Mouse (Mus musculus) activated CD4-positive, CD25-positive, alpha-beta regulatory T cell, adult 4 months (primary cell): ENCODE data around the gene Plekhf1. TPM values are rescaled to one million over a fixed set of nuclear protein-coding genes. Genes with fewer than 3 reads are reported as not detected.
A peak's percentile ranks its signal among the peaks of the same experiment; 100 is the strongest.

Experiments
- ATAC-seq: one replicate; pipeline ENCODE4 v1.8.0; 2017
- polyA plus RNA-seq, 2 experiments: library from polyadenylated mRNA; unstranded; fragments of 100-300 nt; shearing (Covaris generic); gene quantifications; one replicate each; pipeline ENCODE4 v1.2.1; 2017

The Plekhf1 gene
- polyA plus RNA-seq = under 1 TPM; 0.45 to 0.47 TPM

DNA sequence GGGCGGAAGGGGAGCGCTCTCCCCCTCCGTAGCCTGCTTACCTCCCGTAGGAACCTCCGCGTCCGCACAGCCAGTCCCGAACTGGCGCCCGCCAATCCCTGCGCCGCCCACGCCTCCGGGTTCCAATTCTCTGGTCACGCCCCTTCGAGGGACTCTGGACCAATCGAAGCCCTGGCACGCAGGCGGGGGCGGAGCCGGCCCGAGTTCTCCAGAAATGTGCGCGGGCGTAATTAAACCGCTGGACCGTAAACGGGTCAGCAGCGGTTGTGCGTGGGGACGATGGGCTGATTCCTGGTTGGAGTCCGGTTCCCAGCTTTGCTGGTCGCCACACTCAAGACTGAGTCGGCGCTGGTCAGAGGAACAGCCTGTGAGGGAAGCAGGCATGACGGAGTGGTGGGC, at the start of gene Plekhf1:
Plekhf1 (minus strand) TSS at position 117 of the 399 bp plus-strand sequence.
- peak; percentile 69 for ATAC-seq

DNA sequence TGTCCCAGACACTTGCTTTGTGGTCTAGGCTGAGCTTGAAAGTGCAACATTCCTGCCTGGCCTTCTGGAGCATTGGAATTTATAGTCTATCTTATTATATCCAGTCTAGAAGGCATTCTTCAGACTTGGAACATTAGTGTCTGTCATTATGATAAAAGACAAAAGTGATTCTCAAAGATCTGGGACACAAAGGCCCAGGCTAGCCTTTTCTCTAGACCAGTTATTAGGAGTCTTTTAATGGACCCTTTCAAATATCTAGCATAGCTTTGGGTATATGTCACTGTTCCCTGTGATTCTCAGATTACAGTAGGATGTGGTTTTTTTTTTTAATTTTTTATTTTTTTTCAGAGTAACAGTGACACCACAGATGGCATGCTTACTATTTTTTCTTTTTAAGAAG, 44.7 kb upstream of the Plekhf1 start:
- ATAC-seq = no peak

DNA sequence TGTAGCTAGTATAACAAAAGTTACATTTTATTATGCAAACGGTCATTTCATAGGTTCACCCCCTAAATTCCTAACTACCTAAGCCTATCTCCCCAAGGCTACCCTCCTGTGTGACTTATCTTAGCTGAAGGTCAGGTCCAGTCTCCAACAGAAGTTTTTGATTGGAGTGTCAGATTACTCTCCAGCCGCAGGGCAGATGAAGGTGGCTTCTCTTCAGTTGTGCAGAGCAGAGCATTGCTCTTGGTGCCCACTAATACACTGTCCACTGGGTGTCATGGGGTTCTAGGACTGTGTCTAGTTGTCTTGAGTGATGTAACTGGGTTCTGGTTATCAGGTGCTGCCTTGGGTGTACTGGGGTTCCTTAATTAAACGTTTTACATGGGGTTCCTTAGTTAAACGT, 44.0 kb upstream of the Plekhf1 start:
- ATAC-seq = no peak

DNA sequence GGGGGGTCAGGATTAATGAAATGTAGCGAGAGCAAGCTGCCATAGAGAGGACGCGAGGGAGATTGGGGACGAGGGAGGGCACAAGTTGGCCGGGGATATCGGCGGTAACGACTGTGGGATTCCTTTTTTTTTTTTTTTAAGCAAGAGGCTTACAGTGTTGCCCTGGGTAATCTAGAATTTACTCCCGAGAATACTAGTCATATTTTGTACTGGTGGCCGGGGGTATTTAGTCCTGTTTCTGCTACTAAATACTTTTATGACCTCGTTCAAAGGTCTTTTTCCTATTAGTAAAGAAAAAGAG, 43.6 kb upstream of the Plekhf1 start:
- ATAC-seq = no peak

DNA sequence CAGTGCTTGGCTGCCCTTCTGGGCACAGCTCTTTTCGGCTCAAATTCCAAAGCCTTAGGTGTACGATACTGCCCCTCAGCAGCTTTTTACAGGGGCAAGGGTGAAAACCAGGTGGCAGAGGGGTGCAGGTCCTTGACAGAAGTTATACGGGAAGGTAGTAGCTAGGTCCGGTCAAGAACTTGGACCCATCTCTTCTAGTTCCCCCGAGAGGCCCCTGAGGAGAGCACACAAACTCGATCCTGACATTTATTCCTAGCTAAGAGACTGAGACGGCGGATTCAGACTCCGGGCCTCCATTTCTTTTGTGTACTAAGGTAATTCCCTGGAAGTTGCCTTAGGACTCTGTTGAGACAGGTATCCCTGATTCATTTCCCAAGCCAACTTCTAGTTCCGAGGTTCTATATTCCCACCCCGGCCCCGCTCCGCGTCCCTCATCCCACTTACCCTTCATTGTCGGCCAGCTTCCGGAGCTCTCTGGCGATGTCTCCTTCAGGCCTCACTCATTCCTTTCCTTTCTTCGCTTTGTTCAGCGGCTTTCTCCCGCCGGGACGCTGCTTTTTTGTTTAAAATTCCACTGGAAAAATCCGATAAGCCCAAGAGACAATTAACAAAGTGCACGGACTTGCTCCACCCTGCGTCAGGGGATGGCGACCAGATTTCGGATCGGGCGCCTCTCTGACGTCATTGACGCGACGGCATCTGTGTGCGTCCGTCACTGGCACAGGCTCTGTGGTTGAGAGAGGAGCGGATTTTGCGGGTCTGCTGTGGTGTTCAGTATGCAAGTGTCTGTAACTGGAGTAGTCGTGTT, 43.1 kb upstream of the Plekhf1 start, which contains the start of gene Pop4:
Pop4 (minus strand) TSS at position 721 of the 808 bp plus-strand sequence.
- peak; percentile 94 for ATAC-seq

DNA sequence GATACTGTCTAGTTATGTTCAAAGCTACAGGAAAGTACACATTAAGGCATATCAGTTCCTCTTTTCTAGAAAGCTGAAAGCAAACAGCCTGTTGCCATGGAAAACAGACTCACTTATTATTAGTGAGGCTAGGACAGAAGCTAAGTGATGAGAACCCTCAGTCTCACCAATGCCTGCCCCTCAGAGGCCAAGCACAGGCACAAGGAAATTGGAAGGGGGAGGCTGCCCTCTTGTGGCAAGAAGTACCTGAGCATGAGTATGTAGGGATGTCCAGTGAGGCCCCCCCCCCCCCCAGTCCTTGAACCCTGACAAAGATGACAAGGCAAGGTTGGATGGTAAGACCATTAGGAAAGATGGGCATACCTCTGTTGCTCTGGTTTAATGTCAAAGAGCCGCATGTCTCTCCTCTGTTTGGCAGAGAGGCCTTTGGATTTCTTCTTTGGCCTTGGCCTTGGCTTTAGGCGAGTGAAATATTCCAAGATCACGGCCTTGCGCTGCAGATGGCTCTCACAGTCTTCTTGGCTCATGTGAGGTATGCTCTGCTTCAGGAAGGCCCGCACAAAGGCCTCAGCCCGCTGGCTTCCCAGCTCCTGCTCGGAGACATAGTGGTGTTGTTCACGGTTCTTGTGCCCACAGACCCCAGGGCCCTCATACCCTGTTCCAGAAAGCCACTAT, 39.3 kb upstream of the Plekhf1 start:
- ATAC-seq = peak; percentile 24

DNA sequence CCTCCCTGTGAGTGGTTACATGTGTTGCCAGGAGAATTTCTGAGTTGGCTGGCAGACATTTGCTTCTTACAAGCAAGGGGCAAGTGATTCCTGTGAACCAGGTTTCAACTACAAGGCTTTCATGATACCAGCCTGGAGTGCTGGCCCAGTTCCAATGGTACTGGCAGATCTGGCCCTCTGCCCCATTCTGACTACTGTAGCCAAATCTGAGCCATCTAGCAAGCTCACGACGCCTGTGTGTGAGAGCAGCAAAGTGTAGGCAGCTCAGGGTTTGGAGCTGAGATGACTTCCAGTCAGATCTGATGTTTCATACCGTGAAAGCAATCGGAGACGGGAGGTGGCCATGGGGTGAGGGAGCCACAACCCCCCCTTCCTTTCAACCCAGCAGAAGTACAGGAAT, 34.6 kb upstream of the Plekhf1 start:
- no peak for ATAC-seq

DNA sequence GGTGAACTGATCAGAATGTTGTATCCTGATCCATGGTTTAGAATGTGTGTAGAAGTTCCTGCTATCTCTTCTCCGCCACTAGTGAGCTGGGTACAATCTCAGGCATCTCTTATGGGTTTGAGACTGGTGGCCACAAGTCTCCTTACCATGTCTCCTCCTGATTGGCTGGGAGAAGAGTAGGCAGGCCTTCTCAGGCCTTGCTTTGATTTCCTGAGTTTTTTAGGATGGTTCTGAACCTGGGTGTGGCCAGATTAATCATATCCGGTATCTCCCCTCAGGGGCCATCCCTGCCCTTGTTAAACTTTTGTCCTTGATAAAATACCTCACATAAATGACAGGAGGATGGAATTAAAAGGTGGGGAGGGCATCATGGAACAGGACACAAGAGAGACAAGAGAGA, 31.8 kb upstream of the Plekhf1 start:
- no peak for ATAC-seq

DNA sequence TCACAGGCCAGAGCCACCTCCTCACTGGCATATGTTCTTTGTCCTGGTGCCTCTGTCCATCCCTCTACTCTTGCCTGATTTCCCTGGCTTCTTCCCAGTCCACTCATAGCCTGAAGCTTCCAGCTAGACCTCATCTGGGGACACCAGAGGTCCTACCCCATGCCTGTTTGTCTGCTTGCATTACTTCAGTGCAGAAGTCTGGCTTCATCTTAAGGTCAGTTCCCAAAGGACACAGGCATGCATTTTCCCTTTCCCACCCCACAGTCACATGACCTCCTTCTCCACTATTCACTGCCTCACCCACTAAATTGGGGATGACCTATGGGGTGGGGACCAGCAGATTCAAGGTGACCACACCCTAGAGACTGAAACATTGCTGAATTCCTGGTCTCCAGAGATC, 25.6 kb upstream of the Plekhf1 start:
- ATAC-seq = no peak

DNA sequence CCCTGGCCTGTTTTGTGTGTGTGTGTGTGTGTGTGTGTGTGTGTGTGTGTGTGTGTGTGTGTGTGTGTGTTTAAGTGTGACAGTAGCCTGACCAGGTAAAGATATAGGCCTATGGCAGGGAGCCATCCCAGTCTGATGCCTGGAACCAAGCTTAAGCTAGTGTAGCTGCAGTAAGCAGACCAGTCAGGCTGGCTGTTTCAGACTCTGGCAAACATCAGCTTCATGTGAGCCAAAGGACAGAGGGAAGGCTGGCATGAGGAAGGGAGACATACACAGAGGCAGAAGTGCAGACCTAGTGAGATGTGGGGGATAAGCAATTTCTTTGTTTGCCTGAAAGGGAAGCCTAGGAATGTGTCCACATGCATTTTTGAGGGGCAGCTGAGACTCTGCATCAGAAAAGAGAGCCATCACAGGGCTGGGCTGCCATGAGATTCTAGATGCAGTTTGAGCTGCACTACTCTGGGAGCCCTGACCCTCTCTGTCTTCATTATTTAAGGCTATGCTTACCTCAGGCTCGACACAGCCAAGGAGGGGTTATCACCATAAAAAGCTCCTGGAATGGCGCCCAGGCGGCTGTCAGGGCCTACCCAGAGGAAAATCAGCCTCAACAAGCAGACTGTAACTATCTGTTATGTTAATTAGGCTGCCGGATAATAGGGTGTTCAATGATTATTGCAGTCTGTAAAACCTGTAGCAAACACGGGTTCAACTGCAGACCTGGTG, 23.8 kb upstream of the Plekhf1 start:
- ATAC-seq = no peak

DNA sequence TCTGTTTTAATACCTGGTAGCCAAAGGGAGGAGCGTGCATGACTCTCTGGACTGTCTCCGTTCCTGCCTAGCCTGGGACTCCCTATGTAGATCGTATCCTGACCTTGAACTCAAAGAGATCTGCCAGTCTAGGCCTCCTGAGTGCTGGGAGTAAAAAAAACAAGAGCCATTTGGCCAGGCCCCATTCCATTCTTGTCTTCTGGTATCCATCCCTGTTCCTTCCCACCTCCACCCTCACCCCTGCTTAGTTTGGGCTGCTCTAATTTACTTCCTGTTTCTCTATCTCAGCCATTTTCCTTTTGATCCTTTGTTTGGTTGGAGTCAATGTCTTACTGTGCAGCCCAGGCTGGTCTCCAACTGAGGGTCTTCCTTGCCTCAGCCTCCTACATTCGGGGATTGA, 14.6 kb upstream of the Plekhf1 start:
- ATAC-seq = no peak

DNA sequence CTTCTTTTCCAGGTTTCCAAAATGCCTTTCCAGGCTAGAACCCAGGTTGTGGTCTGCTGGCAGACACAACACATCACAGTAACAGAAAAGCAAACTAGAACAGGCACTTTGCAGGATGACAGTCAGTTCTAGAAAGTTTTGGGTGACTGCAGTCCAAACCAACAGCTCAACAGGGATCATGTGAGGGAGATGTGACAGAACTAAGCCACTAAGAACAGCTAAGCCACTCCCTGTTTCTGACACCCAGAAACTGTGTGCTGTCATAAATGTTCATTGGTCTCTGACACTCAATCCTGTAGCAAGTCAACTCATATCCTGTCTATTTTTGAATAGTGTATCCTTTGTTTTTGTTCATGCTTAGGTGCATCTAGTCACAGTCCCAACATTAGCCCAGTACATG, 9.3 kb upstream of the Plekhf1 start:
- no peak for ATAC-seq

DNA sequence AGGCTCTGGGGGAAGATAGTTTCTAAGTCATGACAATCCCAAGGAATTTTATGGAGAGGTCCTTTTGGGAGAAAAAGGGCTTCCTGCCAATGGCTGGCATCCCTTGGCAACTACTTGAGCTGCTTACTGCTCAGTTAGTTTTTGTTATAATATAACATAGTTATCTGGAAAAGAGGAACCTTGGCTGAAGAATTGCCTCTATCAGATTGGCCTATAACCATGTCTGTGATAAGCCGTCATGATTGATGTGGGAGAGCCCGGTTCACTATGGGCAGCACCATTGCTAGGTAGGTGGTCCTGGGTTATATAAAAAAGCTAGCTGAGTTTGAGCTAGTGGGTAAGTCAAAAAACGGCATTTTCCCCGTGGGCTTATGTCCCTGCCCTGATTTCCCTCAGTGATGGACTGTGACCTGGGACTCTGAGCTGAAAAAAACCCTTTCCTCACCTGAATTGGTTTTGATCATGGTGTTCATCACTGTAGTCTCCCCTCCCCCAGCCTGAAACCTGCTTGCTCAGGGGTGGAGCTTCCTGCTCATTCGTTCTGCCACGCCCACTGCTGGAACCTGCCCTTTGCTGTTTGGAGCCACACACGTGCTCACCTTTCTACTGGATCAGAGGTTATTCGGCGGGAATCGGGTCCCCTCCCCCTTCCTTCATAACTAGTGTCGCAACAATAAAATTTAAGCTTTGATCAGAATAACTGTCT, 8.7 kb upstream of the Plekhf1 start:
- ATAC-seq = no peak

DNA sequence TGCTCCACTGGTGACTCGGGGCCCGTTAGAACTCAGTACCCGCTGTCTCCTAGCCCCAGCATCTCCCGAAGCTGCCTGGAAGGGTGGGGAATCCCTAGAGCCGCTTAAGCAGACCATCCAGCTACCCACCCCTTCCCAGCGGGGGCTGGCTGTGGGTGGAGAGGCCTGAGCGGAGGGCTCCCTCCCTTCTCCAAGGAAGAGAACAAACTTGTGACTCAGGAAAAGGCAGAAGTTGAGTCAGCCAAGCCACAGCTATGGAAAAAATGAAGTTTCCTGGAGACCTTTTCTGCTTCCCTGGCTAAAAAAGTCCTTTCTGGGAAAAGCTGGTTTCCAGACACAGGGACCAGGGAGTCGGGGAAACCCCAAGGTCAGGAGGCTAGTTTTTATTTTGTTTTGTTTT, 2.5 kb upstream of the Plekhf1 start:
- ATAC-seq = no peak

DNA sequence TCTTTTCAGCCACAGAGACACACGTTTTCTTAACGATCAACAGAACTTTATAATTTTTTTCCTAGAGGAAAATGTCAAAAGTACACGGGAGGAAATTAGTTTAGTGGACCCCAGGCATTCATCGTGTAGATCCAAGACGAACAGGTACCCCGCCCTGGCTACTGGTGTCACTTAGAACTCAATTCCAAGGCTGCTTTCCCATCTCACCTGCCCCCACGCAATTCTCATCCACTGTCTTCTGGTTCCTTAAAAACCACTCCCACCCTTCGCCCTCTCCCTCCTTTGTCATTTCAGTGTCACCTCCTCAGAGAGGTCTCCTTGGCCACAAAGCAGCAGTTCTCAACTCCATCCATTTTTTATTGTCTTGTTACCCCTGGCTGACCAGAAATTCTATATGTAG, 513 bp upstream of the Plekhf1 start:
- ATAC-seq = no peak

DNA sequence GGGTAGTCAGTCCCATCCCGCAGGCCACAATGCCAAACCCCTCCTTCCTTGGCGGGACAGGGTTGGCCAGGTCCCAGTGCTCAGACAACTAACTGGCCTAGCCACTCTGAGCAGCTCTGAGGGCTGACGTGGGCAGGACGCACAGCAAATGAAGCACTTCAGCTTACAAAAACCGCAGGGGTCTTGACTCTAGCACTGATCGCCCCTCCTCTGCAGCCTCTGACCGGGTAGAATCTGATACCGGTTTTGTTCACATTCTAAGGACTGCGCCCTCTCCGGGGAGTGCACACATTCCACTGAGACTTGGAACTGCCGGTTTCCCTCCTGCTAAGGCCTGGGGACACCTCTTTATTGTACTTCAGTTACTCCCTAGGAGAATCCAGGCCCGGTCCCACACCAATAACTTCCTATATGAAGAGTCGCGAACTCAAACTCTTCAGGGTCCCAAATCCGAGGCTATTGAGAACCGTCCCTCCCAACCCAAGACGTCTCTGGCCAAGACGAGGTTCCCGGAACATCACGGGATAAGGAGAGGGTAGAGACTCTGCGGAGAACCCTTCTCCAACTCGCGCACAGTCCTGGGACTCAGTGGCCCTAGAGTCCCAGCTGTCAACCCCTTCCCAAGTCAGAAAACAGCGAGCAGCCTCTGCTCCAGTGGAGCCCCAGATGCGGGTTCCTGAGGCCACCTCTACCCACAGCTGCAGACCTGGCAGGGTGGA, 476 bp downstream of the Plekhf1 start:
- ATAC-seq = peak; percentile 29

DNA sequence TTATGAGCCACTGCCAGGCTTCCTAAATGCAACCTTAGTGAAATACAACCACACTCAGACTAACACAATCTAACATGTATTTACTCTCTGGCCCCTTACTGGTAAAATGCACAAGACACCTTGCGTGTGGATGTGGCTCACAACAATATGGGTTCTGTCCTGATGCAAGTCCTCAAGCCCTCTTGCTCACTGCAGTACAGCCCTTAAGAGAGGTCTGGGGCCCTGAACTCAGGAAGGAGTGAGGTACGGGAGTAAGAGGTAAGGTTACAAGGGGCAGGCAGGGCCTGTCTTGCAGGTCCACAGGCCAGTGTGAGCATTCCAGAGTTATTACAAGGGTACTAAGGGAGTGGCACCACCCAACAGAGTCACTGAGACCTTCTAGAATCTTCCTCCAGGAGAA, 1.6 kb downstream of the Plekhf1 start:
- ATAC-seq = no peak

DNA sequence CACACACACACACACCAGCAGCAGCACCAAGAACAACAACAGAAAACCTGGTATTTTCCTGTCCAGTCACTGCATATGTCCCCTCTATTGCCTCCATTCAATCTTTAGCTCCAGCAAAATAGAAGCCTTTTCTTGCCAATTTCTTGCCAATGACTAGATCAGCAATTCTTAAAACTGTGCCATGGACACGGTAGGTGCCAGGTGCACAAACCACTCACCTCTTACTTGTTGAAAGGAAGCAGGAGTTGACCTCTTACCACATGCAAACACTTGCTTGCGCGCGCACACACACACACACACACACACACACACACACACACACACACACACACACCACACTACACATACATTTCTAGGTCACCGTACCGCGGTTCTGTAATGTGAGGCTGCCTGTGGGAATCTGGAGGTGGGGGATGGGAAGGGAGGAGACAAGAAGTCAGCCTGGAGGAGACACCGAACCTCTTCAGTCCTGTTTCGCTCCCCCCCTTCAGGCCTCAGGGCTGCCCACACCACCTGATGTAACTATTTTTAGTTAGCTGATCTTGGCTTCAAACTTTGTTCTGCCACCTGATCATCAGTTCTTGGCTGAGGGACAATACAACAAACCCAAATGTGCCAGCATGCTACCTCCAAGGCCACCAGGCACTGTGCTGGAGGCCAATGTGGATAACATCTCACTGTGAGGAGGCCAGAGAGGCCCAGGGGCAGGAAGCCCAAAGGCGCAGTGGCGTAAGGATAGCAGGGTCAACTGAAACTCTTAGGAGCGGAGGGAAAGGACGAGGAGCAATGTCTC, 3.0 kb downstream of the Plekhf1 start:
- ATAC-seq = no peak

DNA sequence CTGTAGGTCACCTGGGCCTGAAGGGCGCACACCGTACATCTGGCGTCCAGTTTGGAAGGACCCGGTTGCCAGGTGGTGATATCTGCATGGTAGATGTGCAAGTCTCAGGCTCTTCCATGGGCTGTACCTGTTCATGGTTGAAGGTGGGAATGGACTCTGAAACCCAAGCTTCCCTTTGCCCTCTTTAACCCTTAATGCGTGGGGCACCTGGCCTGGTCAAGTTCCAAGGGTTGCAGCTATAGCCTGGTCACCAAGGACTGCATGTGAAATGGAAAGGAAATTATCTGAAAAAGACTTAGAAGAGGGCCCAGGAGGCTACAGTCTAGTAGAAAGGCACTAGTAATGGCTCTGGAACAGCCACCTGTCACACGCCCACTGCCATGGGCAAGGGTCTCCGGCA, 7.0 kb downstream of the Plekhf1 start:
- no peak for ATAC-seq

DNA sequence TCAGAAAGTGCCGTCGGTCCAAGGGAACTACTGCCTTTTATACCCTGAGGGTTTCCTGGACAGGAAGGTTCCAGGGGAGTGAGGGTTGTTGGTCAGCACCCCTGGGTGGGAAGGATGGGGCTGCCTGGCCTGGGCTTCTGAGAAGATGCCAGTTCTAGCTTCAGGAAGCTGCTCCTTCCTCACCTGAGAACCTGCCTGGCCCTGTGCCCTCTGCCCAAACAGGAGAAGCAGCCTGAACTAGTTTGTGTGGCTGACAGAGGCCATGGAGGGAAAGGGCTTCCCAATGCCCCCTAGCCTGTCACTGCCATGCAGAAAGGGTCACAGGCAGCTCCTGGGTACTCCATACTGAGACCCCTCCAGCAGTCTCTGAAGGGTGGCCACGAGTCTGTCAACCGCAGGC, 8.3 kb downstream of the Plekhf1 start:
- no peak for ATAC-seq

DNA sequence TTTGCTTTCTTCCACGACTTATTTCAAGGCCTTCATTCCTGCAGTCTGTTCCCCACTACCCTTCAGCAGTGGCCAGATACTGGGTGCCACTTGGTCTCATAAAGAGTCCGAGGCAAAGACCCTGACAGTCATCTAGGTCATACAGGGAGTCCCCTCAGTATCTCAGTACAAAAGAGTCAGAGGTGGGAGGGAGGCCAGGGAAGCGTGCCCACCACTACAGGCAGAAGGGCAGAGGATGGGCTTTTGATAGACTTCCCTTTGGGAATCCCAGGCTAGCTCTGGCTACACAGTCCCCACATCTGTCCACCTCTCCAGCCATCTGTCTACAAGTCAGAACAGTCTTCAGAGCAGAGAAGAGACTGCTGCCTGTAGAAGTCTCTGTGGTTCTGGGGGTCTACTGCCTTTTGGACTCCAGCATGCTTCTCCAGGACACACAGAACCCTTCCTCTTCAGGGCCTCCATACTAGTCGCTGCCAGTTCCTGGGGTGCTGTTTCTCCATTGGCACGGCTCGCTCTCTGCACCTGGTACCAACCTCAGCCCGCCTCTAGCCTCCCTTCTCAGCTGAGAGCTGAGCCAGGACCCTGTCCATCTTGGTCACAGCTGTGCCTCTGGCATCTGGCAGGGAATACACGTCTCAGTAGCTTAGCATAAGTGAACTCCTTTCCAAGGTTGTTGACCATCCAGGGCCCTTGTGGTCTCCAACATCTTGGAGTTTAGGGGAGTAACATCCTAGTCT, 9.0 kb downstream of the Plekhf1 start:
- no peak for ATAC-seq
